Mouse (Mus musculus) embryo, embryonic 11.5 days (tissue): ENCODE data around the gene Gphb5.
"Not testable (repeated sequence)": the region's sequence is repeated elsewhere in the genome, so short reads cannot be mapped to it uniquely, and the experiment has no call there.

ENCODE experiments used
- DNase-seq: peaks from one replicate; pipeline ENCODE4 v3.0.0-alpha.2; 2012; ENCODE audit warnings: low read depth, low spot score

Gphb5 gene

GRCm38 (mm10) chr12:75416681-75417080, at the start of gene Gphb5:
TSS of gene Gphb5 (minus strand) at chr12:75416781.
- no peak for DNase-seq

- DNase-seq = no peak
Observed at GRCm38 (mm10) chr12:75466206-75466605, 49.6 kb upstream of the Gphb5 start.

- DNase-seq = peak; percentile 9
Observed at GRCm38 (mm10) chr12:75464016-75464769, 47.6 kb upstream of the Gphb5 start.

- DNase-seq = no peak
Observed at GRCm38 (mm10) chr12:75460561-75460960, 44.0 kb upstream of the Gphb5 start.

GRCm38 (mm10) chr12:75459656-75460055, 43.1 kb upstream of the Gphb5 start:
- DNase-seq = no peak

GRCm38 (mm10) chr12:75453441-75453840, 36.9 kb upstream of the Gphb5 start:
- DNase-seq = no peak

- no peak for DNase-seq
Observed at GRCm38 (mm10) chr12:75453027-75453426, 36.4 kb upstream of the Gphb5 start.

GRCm38 (mm10) chr12:75450592-75450991, 34.0 kb upstream of the Gphb5 start:
- no peak for DNase-seq

- no peak for DNase-seq
Observed at GRCm38 (mm10) chr12:75450011-75450410, 33.4 kb upstream of the Gphb5 start.

- DNase-seq = no peak
Observed at GRCm38 (mm10) chr12:75449475-75449966, 32.9 kb upstream of the Gphb5 start.

- DNase-seq = no peak
Observed at GRCm38 (mm10) chr12:75448921-75449320, 32.3 kb upstream of the Gphb5 start.

GRCm38 (mm10) chr12:75446245-75446644, 29.7 kb upstream of the Gphb5 start:
- no peak for DNase-seq

- not testable (repeated sequence) for DNase-seq
Observed at GRCm38 (mm10) chr12:75432400-75432799, 15.8 kb upstream of the Gphb5 start.

GRCm38 (mm10) chr12:75429685-75430396, 13.3 kb upstream of the Gphb5 start:
- no peak for DNase-seq

- DNase-seq = no peak
Observed at GRCm38 (mm10) chr12:75428719-75429118, 12.1 kb upstream of the Gphb5 start.

- no peak for DNase-seq
Observed at GRCm38 (mm10) chr12:75425882-75426281, 9.3 kb upstream of the Gphb5 start.

- DNase-seq = no peak
Observed at GRCm38 (mm10) chr12:75424817-75425216, 8.2 kb upstream of the Gphb5 start.

GRCm38 (mm10) chr12:75424359-75424758, 7.8 kb upstream of the Gphb5 start:
- DNase-seq = no peak

GRCm38 (mm10) chr12:75414991-75415390, 1.6 kb downstream of the Gphb5 start:
- DNase-seq = no peak

- DNase-seq = no peak
Observed at GRCm38 (mm10) chr12:75412964-75413363, 3.6 kb downstream of the Gphb5 start.

- no peak for DNase-seq
Observed at GRCm38 (mm10) chr12:75397077-75397476, 19.5 kb downstream of the Gphb5 start.

- DNase-seq = no peak
Observed at GRCm38 (mm10) chr12:75396616-75397015, 20.0 kb downstream of the Gphb5 start.
